Mouse (Mus musculus): ENCODE results near the gene Pgam2. TPM values are rescaled to one million over a fixed set of nuclear protein-coding genes. Genes with fewer than 3 reads are reported as not detected.
"Not testable (repeated sequence)": the region's sequence is repeated elsewhere in the genome, so short reads cannot be mapped to it uniquely, and the experiment has no call there.

Pgam2 gene
- total RNA-seq, 2 experiments from 2014 or later = 14.7 to 16.2 TPM

DNA sequence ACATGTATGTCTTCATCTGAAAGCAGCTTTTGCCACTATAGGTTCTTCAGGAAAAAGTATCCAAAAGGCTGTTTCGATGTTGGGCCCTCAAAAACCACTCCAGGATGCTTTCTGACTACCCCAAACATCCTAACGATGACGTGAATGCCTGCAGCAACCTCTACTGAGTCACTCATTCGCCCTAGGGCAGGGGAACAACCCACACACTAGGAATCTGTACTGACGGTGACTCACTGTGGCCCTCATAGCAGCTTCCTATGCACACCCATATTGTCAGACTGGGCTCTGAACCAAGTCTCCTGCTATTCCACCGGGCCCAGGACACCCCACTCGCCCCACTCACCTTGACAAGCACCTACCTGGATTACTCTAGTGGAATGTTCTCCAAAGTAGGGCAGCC is 31.5 kb upstream of the Pgam2 start:
- no peak for TF ChIP-seq CTCF (conservative IDR thresholded peaks at IDR 0.05)
- DNase-seq (ENCODE audit: low spot score in 2 of 2) = no peak

DNA sequence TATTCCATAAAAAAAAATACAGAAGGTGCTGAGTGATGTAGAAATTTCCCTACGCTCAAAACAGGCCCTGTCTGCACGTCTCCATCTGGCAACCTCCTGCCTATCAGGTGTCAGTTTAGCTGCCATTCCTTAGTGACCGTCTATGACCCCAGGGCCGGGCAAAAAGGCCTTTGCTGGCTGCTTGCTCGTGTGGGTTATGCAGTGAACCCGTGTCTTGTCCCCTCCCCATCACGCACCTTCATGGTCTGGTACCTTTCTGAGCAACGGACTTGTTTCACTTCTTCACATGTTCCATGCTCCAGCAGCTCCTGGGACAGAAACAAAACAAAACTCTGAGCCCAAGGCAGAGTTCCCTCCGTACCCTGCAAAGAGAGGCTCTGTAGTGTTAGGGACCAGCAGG is 31.0 kb upstream of the Pgam2 start:
- Histone ChIP-seq H3K4me3 (no peak overlapping the region), H3K27ac (no peak overlapping the region)
- TF ChIP-seq CTCF (conservative IDR thresholded peaks at IDR 0.05) = no peak
- no peak for DNase-seq (ENCODE audit: low spot score in 2 of 2)

More for the DNA sequence above, 31.5 kb upstream of the Pgam2 start:
- no peak overlapping the region for H3K4me3 ChIP-seq
- no peak overlapping the region for H3K27ac ChIP-seq

DNA sequence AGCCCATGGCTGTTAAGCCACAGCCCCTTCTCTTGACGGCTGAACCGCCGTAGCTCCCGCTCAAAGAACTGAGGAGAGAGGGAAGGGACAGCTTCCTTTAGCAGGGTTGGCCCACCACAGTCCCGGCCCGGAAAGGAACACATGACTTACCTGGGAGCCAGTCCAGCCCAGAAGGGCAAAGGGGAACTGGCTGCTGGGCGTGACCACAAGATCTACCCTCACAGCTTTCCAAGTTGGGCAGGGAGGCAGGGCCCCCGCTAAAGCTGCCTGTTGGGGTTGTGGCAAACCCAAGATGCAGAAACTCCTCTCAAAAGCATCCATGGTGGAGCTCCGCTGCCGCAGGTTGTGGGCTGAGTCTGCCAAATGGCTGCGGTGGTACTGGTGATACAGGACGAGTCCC is 25.8 kb upstream of the Pgam2 start:
- TF ChIP-seq CTCF (conservative IDR thresholded peaks at IDR 0.05) = no peak
- H3K27ac ChIP-seq = no peak overlapping the region
- no peak overlapping the region for H3K4me3 ChIP-seq
- no peak for DNase-seq (ENCODE audit: low spot score in 2 of 2)

DNA sequence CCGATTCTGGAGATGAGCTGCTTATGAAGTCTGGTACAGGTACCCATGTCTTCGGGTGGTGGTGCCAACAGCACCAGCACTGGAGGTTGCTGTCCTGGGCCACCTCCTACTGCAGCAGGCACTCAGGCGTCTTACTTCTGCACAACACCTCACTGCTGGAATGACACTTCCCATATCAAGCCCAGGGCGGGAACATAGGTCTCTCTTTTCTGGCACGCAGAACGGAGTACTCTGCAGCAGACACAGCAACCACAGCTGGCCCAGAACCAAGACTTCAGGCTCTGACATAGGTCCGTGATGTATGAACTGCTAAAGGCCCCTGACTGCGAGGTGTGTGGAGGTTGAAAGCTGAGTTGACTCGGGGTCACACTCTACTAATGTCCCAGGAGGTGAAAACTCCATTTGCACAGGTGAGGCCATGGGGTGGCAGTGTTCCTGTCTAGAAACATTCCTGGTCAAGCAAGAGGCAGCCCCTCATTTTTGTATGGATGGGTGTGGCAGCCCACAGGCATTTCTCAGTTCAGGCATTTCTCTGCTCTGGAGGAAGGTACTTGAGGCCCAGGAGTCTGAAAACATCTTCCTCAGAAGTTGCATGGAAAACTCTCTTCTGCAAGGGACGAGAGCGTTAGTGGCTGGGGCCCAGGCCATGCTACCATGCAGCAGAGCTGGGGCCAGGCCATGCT is 25.1 kb upstream of the Pgam2 start:
- no peak for TF ChIP-seq CTCF (conservative IDR thresholded peaks at IDR 0.05)
- no peak for DNase-seq (ENCODE audit: low spot score in 2 of 2)
- Histone ChIP-seq H3K4me3 (no peak overlapping the region), H3K27ac (no peak overlapping the region)

DNA sequence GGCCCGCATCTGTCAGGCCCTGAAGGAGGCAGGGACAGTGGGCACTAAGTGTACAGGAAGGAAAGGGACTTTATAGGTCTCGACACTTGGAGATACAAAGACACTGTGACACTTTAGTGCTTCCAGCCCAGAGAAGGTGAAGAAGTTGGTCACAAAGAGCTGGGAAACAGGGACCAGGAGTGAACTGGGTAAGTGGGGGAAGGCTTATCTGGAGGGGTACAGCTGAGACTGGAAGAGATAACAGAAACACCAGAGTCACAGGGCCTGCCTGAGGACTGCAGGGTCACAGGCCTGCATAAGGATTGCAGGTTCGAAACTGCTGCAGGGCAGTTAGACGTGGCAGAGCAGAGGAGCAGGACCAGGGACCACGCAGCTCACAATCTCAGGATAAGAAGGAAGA is 24.4 kb upstream of the Pgam2 start:
- no peak for DNase-seq (ENCODE audit: low spot score in 2 of 2)
- Histone ChIP-seq H3K27ac (no peak overlapping the region), H3K4me3 (no peak overlapping the region)
- TF ChIP-seq CTCF (conservative IDR thresholded peaks at IDR 0.05) = no peak

DNA sequence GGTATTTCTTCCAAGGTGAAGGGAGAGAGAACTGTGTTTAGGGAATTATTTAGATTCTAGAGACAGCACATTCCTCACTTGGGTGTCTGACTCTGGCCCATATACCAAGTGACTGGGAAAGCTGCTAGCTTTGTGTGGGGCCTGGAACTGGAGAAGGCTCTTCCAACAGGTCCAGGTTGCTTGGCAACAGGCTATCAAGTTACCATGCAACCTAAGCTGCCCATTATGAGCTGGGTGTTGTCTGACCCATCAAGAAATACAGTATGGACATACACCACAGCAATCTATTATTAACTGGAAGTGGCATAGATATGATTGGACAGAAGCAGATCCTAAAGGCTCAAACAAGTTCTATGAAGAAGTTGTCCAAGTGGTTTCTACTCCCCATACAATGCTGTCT is 21.9 kb upstream of the Pgam2 start:
- DNase-seq (ENCODE audit: low spot score in 2 of 2) = no peak
- Histone ChIP-seq H3K27ac (no peak overlapping the region), H3K4me3 (no peak overlapping the region)
- TF ChIP-seq CTCF (conservative IDR thresholded peaks at IDR 0.05) = no peak

DNA sequence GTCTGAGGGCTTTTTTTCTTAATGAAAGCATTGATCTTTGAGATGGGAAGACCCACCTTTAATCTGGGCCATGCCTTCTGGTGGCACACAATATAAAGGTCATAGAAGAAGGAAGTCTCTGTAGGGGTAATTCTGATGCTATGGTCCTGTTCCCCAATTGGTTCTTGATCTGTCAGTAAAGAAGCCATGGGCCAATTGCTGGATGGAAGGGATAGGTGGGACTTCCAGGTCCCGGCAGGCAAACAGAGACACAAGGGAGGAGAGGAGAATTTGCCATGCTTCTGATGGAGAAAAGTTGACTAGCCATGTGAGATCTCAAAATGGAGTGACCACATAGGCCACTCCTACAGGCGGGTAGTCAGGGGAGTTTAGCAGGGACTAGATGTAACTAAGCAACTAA is 15.7 kb upstream of the Pgam2 start:
- H3K4me3 ChIP-seq = no peak overlapping the region
- DNase-seq (ENCODE audit: low spot score in 2 of 2) = no peak
- no peak for TF ChIP-seq CTCF (conservative IDR thresholded peaks at IDR 0.05)
- H3K27ac ChIP-seq = no peak overlapping the region

DNA sequence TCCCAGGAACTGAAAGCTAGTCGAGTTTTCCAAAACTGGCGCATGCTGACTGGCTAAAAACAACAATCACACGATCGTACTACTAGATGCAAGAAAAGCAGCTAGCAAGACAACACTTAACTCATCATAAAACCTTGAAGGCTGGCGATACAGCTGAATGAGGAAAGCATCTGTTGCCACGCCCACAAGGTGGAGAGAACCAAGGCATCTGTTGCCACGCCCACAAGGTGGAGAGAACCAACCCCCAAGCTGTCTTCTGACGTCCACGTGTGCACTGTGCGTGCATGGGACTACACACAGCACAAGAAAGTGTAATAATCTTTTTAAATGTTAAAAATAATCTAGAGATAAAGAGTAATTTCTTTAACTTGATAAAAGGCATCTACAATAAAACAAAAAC is 9.8 kb upstream of the Pgam2 start:
- H3K27ac ChIP-seq = no peak overlapping the region
- no peak overlapping the region for H3K4me3 ChIP-seq
- no peak for TF ChIP-seq CTCF (conservative IDR thresholded peaks at IDR 0.05)
- no peak for DNase-seq (ENCODE audit: low spot score in 2 of 2)

DNA sequence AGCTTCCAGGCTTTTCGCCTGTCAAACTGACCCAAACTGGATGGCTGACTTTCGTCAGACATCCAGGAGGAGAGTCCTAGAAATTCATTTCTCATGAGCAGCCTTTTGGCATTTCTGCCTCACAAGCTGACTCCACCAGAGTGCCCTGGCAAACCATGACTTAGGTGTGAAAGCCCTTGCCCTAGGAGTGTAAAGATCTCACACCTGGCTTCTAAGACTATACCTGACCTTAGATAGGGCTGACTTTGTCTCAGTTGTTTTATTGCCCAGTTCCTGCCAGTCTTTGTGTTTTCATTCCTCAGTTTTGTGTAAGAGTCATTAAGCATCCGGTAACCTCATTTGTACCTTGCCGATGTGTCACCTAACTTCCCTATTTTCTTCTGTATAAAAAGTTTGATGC is 6.0 kb upstream of the Pgam2 start:
- not testable (repeated sequence) for DNase-seq (ENCODE audit: low spot score in 2 of 2); H3K4me3 ChIP-seq; H3K27ac ChIP-seq

DNA sequence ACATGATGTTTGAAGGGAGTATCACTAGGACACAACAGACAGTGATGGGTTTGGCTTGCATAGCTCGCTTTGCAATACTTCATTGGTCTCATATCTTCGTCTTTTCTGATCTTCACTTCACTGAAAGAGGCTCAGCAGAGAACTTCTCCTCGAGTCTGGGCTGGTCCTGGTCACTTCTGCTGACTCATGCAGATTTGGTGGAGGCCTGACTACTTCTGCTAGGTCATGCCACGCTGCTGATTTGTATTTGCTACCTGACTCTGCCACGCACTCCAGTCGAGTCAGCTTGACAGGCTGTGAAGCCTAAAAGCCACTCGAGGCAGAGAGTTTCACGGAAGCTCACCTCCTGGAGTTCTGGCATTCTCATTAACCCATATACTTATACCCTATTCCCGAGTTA is 4.4 kb upstream of the Pgam2 start:
- no peak for TF ChIP-seq CTCF (conservative IDR thresholded peaks at IDR 0.05)

DNA sequence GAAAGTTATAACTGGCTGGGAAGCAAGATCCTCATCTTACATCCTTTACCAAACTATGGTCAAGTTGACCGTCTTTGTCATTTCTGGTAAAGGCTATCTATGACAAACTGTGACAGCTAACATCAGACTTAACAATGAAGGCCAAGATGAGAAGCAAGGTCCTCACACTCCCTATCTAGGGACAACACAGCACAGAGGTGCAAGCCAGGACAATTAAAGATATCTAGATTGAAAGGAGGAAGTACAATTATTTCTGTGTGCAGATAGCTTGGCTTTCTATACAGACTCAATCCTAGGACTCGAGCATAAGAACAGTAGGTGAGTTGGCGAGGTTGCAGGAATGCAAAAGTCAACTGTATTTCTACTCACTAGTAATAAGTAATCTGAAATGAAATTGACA is 2.2 kb upstream of the Pgam2 start:
- DNase-seq (ENCODE audit: low spot score in 2 of 2) = no peak
- H3K4me3 ChIP-seq = no peak overlapping the region
- no peak for TF ChIP-seq CTCF (conservative IDR thresholded peaks at IDR 0.05)
- no peak overlapping the region for H3K27ac ChIP-seq

More for the DNA sequence above, 4.4 kb upstream of the Pgam2 start:
- Histone ChIP-seq H3K4me3 (no peak overlapping the region), H3K27ac (no peak overlapping the region)
- no peak for DNase-seq (ENCODE audit: low spot score in 2 of 2)

DNA sequence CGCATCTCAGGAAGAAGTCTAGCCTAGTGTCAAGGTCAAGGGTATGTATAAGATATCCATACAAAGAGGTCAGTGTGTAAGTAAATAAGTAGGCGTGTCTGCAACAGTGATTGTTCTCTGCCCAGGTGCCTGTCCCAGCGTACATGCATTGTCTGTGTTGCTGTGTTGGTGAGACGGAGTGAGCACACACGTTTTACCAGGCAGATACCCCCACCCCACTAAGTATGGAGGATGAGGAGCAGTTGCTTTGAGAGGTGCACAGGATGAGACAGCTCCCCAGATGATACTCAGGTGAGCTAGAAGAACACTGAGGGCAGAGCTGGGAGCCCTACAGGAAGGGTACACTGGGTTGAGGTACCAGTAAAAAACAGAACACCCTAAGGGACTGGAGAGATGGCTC is 641 bp upstream of the Pgam2 start:
- Histone ChIP-seq H3K27ac (peak overlapping the region; percentile 72), H3K4me3 (no peak overlapping the region)
- DNase-seq (ENCODE audit: low spot score in 2 of 2) = no peak
- TF ChIP-seq CTCF (conservative IDR thresholded peaks at IDR 0.05) = no peak

DNA sequence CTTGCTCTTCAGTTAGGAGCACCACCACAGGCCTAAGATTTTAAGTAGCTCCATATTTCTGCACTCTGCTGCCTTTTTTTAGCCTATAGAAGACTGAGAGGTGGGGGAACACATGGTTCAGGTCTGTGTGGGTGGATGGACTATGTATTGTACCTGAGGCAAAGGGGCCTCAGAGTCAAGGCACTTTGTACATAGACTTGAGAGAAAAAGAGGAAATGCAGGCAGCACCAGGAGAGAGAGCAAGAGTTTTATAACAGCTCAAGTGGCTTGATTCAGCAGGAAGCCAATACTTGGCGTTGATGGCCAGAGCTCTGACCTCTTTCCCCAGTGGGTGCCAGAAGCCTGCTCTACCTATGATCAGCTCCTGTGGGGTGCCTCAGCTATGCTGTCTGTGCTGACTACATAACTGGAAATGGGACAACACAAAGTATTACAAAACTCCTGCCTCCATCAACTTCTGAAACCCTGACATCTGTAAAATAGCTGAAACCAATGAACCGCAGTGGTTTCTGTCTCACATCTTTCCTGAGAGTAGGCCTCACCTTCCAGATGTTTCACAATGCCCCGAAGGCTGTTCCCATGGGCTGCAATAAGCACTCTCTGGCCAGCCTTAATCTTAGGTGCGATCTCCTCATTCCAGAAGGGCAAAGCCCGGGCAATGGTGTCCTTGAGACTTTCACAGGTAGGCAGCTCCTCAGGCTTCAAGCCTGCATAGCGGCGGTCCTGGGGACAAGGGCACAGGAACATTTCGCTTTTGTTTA is 896 bp downstream of the Pgam2 start:
- no peak for DNase-seq (ENCODE audit: low spot score in 2 of 2)
- TF ChIP-seq CTCF (conservative IDR thresholded peaks at IDR 0.05) = no peak
- peak overlapping the region; percentile 72 for H3K27ac ChIP-seq
- H3K4me3 ChIP-seq = no peak overlapping the region; the same call in 1 of the 2 replicates

DNA sequence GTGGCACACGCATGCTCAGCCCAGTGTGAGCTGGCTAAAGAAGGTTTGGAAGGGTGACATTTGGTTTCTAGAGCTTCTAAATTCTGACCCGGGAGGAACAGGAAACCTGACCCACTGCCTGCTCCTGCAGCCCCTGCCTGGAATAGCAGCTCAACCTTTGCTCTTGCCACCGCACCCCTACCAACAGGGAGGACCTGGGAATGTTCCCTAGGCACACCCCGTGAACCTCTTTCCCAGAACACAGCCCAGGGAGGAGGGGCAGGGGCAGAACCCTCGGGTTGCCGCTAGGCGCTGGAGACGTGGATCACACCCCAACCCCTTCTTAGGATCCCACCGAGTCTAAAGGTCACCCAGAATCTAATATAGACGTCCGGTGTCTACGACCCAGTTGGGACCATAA is 1.5 kb downstream of the Pgam2 start:
- H3K27ac ChIP-seq = peak overlapping the region; percentile 23; the same call in 1 of the 2 replicates
- no peak for DNase-seq (ENCODE audit: low spot score in 2 of 2)
- TF ChIP-seq CTCF (conservative IDR thresholded peaks at IDR 0.05) = no peak
- no peak overlapping the region for H3K4me3 ChIP-seq
